Mouse (Mus musculus): ENCODE results near the gene Phlpp1.

The Phlpp1 gene

DNA sequence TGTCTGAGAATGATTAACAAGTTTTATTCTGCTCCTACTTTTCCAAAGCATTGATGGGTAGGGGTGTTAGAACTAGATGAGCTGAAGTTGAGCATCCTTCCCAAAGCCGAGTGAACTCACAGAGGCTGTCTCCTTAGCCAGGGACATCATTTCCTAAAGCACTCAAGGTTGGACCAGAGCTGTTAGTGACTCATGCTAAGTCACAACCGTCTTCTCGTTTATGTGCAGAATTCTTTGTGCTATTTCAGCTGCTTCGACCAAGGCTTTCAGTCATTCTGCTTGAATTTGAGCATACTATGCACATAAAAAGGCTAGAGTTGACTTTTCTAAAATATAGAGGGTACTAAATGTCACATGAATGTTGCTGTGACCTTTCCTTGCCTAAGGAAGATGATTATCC, 142.9 kb downstream of the Phlpp1 start:
- no peak for DNase-seq (ENCODE audit: extremely low read depth, low read depth)

DNA sequence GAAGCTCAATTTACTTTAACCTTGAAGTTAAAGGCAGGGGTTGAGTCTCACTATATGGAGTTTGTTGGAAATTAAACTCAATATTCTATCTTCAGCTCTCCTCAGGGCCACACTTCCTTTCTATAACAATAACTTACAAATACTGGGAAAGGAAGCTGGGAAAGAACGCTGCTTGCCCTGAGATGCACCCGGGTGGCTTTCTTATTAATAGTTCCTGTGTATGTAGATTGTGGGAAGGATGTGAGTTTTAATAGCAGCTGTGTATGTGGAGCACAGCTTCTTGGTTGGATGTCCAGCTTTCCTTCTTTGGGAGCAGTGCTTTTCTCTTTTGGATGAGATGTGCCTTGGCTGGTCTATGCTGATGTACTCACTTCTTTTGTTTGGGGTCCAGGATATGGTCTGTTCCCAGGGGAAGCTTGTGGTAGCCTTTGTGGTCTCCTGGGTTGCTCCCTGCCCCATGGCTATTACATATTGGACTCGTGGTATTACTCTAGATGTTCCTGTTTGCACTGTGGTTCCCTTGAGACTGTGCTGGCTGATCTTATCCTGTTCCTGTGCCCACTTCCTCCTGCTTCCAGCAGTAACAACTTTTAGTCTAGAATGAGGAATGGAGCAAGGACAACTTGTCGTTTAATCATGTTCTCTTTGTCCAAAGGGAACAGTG, 145.2 kb downstream of the Phlpp1 start:
- peak; percentile 74 for DNase-seq (ENCODE audit: extremely low read depth, low read depth)

DNA sequence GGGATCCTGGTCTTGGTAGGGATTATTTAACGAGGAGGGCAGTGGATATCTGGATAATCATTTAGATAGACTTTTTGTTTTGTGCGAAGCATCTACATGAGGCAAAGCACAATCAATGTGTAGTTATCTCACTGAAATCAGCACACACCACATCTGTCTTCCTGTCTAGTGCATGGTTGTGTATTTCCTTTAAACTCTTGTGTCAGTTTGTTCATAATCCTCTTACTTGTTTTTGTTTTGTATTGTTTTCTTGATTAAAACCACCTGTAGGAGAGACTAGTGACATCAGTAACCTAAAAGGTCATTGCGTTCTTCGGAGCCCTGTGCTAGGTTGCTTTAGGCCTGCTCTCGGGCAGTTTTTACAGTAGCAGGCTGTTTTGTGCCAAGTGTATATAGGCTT, 146.8 kb downstream of the Phlpp1 start:
- DNase-seq (ENCODE audit: extremely low read depth, low read depth): no peak

DNA sequence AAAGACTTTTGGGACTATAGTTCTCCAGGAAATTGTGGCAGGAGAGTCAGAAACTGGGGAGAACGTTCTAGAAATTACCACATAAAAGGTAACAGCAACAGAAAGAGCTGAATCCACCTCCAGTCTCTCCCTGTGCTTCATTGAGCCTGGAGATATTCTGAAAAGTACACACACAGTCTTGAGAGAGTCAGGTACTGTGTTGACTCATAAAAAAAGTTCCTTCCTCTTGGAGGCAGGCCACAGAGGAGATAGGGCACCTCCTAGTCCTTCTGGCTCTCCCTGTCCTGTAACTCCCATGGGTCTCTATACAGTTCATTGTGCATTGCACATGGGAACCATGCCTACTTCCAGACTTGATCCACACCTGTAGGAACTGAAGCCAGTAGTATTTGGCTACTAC, 149.0 kb downstream of the Phlpp1 start:
- DNase-seq (ENCODE audit: extremely low read depth, low read depth): no peak

DNA sequence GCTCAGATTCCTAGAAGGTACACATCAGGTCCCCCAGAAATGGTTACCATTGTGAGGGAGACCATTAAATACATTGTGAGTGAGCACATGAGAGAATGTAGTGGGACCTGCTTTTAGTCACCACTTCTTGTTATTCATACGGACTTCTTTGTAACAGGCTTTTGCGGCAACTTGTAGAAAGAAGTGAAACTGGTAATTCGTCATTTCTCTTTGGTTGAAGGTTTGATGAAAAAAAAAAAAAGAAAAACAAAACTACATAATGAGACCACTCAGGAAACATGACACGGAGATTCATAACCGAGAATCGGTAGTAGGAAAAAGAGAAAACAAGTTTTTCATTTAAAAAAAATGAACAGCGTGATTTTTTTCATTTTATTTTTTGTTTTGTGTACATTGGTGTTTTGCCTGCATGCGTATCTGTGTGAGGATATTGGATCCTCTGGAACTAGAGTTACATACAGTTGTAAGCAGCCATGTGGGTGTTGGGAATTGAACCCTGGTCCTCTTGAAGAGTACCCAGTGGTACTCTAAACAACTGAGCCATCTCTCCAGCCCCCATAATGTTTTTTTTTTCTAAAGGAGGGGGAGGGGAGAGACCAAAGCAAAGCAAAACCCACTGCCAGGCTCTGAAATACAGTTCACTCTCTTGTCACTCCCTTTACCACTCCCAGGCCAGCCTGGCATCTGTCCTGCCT, 150.0 kb downstream of the Phlpp1 start:
- DNase-seq (ENCODE audit: extremely low read depth, low read depth): no peak

DNA sequence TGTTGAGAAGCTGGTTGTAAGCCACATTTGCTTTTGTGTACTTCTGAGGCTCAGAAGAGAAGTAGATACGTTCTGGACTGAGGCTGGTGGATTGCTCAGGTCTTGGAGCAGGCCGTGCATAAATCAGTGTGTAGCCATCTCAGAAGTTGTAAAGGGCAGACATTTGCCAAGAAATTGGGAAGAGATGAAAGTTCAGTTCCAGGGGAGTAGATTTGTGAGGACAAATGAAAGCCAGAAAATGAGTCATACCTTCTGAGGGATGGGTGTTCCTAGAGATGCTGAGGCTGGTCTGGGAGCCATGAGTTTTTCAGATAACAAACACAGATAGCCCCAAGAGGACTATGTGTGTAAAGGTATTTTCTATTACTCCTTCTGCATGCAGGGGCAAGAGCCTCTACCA, 155.1 kb downstream of the Phlpp1 start:
- DNase-seq (ENCODE audit: extremely low read depth, low read depth): no peak

DNA sequence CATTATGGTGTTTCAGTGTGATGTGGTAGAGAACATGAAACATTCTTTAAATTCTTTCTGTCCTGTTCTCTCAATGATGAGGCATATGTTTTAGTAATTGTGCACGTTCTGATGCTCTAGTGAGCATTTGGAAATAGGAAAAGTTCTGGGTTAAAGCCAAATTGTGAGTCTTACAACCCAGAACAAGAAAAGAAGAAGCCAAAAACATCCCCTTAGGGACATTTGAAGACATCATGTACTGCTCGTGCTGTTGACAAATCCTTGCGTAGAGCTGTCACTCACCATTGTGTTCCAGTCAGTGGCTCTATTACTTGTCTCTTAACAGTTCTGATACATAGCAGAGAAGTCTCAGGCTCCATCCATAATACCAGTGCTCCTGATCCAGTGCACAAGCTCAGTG, 170.5 kb downstream of the Phlpp1 start:
- DNase-seq (ENCODE audit: extremely low read depth, low read depth): no peak

DNA sequence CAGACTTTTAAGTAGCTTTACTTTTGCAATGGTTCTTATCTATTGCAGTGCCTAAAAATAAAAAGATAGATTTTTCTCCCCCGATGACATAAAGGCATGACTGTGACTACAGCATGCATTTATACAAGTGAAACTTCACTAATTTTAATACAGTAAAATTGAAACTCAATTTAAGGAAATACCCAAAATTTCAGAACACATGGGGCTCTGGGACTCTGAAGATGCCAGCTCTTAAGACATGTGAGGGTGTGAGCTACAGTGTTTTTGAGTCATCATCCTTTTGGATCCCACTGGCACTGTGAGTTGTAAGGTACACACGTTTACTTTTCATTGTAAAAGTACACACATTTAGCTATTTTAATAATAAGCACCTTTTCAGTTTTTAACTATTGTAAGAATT, 173.7 kb downstream of the Phlpp1 start:
- no peak for DNase-seq (ENCODE audit: extremely low read depth, low read depth)

DNA sequence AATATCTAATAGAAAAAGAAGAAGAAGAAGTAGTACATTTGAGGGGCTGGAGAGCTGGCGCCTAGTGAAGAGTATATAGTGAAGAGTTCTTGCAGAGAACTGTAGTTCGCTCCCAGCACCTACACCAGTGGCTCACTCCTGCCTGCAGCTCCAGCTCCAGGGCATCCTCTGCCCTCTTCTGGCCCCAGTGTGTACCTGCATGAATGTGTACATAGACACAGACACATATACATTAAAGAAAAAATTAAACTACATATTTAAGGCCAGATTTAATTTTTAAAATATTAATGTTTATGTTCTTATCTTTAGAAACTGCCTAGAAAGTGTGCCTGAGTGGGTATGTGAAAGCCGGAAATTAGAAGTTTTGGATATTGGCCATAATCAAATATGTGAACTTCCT, 175.2 kb downstream of the Phlpp1 start:
- DNase-seq (ENCODE audit: extremely low read depth, low read depth): no peak

DNA sequence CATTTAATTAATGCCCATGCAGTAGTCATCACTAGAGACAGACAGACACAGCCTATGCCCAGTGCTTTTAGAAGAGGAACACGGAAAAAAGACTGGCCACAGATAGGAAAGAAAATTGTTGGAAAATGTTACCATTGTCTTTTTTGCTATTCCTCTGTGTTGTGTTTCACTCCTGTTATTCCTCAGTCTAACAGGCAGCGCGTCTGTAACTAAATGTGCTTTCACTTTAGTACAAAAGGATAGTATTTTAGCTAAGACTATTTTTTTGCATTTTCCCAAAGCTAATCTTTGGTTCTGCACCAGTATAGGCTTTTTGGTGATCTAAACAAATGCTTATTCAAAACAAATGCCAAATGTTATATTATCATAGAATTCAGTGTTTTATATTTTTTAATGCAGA, 177.6 kb downstream of the Phlpp1 start:
- no peak for DNase-seq (ENCODE audit: extremely low read depth, low read depth)

DNA sequence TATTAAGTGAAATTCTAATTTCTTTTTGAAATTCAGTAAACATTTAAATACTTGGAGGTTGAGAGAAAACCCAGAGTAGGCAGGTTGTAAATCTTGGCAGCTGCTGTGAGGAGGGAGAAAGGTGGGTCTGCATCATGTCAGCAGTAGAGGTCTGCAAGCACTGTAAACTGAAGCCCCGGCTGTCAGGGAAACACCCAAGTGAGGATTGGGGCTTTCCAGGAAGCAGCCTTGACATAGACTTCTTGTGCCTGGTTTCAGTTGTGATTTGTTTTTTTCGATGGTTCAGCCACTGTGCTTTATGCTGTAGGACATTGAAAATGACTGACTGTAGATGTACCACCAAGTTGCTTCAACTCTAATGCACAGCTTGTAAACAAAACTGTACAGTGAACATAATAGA, 180.0 kb downstream of the Phlpp1 start:
- no peak for DNase-seq (ENCODE audit: extremely low read depth, low read depth)

DNA sequence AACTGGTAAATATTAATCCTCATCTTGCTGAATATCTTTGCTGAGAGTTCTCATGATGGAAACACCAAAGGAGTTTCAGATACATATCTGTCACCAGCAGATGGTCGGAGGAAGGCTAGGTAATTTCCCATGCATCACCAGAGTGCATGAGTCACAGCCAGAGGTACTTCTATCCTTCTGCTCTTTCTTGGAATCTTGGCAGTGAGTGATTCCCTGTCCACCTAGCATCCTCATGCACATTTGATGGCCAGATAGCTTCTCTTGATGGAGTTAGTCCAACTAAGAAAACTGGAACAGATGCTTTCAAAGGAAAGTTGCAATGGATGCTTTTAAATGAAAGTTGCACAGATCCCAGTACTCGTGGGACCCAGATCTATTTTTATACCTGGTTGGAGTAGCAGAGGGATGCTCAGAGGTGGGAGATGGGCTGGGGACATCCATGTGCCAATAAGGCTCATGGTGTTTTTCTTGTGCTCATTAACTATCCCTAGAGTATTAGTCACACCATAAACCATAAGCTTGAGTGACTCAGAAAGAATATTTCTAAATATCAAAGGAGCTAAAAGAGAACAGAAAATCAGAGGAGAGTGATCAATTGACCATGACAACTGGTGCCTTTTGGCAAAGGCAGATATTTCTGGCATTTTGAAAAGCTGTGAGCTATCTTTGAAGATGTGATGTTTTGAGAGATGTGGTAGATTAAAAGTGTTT, 181.4 kb downstream of the Phlpp1 start:
- DNase-seq (ENCODE audit: extremely low read depth, low read depth): no peak

DNA sequence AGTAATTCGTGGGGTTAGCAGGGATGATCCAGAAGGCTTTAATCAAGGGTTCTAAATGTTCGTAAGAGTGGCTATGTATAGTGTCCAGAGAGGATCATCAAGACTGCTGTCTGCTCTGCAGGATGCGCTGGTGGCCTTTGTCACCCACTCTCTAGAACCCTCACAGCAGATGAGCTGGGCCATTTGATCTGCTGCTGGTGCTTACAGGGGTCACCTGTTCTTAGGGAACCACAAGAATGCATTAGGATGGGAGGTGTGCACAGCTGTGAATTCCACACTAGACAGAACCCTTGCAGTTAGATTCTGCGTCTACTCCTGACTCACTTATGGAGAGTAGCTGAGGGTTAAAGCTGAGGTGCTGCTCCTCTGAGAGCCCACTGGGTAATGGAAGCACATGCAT, 182.4 kb downstream of the Phlpp1 start:
- DNase-seq (ENCODE audit: extremely low read depth, low read depth): no peak

DNA sequence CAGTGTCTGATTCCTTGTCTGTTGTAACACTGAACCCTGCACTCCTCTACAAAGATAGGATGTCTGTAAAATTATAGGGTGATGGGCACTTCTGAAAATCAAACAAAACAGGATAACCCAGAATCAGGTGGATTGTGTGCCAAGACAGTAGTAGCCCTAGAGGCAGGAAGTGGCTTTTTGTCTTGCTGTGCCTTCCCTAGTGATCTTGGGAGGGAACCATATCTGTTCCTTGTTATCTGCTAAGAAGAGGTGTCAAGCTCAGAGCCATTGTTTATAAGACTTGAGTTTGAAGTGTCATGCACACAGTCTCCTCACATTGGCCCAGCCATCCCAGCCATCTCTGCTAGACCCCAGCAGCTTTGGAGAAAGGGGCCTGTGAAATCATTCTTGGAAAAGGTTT, 187.9 kb downstream of the Phlpp1 start:
- no peak for DNase-seq (ENCODE audit: extremely low read depth, low read depth)

DNA sequence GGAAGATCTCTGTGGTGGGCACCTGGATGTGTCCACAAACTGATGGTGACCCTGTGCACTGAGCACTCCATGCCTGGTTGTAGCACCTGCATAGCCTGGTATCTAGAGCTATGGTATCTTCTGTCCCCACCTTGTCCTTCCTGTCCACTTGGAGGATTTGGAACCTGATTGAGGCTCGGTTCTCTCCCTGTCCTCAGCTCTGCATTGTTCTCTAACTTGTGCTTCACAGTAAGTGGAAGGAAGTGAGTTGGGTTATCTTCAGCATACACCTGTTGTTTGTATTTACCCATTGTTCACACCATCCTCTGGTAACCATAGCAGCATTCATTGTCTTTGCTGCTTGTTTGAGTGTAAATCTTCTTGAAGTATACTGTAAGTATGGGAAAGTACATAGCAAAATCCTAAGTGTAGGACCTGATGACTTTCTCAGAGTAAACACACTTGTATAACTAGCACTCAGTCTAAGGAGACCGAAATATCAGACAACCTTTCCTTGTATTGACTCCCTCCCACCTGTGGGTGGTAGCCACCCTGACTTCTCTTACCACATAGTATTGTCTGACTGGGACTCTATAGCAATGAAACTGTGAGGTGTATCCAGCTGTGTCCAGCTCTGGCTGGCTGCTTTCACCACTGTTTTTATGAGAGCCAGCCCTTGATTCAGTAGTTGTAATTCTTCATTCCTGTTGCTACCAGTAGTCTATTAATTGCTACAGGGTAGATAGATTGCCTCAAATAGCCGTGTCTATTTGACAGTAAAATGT, 191.5 kb downstream of the Phlpp1 start:
- no peak for DNase-seq (ENCODE audit: extremely low read depth, low read depth)

DNA sequence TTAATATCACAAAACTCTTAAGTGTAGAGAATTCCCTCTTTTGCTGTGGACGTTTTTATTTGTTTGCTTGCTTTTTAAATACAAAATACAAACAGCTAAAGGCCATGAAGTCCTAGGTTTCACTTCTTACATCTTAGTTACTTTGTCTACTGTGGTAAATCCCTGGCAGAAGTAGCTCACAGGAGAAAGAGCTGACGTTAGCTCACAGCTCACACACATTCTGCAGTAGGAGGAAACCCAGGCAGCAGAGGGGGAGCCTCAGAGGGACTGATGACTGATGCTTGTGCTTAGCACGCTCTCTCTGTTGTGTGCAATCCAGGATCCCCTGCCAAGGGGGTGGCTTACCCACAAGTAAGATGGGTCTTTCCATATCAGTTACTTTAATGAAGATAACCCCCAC, 197.8 kb downstream of the Phlpp1 start:
- DNase-seq (ENCODE audit: extremely low read depth, low read depth): no peak

DNA sequence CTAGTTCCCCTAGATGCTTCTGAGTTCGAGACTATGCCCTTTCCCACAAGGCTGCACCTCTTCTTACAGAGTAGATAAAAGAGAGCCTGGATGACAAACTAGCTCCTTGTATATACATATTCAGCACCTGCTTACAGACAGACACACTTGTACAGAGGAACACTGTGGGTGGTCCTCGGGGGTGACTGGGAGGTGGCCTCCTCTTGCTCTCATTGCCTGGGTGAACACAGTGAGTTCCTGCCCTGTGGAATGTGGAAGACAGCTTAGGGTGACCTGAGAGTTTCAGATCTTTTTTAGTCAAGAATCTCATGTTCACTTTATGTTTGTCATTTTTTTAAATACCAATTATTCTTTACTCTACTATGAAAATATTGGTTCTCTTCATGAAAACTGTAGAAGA, 200.9 kb downstream of the Phlpp1 start:
- DNase-seq (ENCODE audit: extremely low read depth, low read depth): no peak

DNA sequence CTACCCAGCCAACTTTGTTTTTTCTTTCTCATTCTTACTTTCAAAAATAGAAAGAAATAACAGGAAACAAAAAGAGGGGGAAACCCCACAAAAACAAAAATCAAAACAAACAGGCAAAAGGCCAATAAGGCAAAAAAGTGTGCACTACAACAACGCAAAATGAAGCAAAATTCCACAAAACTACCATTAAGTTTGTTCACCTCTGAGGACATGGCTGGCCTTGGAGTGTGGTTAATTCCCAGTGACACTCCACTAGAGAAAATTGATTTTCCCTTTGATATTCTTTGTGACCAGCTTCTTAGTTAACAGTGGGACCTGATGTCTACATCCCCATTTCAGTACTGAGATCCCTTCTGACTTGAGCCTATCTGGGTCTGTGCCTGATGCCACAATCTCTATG, 202.1 kb downstream of the Phlpp1 start:
- DNase-seq (ENCODE audit: extremely low read depth, low read depth): no peak

DNA sequence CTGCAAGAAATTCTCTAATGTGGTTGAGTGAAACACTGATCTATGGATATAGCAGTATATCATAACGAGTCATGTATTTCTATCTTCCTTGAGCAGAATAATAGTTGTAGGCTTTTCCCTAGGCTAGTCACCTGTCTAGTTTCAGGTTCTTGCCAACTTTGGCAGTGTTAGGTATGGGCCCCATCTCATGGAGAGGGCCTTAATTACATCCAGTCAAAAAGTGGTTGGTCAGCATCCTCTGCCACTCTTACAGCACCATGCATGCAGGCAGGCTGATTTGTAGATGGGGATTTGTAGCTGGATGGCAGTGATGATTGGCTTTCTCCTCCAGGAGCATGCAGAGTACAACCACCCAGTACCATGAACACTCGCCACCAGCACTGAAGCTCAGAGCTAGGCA, 202.7 kb downstream of the Phlpp1 start:
- DNase-seq (ENCODE audit: extremely low read depth, low read depth): no peak

DNA sequence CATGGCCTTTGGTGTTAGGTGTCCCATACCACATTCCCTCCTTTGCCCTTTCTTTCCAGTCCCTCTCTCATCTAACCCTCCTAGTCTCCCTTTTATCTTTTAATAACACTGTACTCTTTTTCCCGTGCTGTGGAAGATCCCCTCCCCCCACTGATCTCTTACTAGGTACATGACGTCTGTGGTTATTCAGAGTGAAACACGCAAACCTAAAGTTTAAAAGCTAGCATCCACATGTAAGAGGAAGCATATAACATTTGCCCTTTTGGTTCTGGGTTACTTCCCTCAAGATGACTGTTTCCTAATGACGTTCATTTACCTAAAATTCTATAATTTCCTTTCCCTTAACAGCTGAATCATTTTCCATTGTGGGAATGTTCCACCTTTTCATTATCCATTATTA, 203.4 kb downstream of the Phlpp1 start:
- DNase-seq (ENCODE audit: extremely low read depth, low read depth): no peak

DNA sequence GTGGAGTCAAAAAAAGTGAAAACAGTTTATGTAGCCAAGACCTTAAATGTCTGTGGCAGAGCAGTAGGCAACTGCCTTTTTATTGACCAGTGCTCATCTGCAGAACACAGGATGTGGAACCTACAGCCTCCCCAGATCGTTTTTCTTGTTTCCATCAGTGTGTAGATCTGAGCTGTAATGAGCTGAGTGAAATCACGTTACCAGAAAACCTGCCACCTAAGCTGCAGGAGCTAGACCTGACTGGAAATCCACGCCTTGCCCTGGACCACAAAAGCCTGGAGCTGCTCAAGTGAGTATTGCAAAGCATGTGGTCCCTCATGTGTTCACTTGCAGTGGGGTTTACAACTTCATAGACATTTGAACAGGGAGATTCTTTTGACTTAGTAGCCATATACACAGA, 204.5 kb downstream of the Phlpp1 start:
- no peak for DNase-seq (ENCODE audit: extremely low read depth, low read depth)

DNA sequence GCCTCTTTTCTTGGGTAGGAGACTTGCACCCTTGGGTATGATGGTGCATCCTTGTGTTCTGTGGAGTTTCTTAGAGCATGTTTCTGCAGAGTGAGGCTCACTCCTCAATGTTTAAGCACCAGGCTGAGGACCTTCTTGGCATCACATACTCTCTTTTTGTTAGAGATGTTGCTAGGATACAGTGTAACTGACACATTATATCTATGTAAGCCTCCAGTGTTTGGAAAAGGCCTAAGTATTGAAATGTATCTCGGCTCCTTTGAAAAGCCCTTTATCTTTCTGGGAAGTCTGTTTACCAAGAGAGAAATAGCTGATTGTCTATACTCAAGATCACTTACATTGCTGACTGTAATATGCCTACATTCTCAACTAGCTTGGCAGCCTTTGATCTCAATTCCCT, 208.9 kb downstream of the Phlpp1 start:
- DNase-seq (ENCODE audit: extremely low read depth, low read depth): no peak
